Mouse (Mus musculus) midbrain, embryonic 11.5 days (tissue): ENCODE measurements around the gene Pnpla5. TPM values are rescaled to one million over a fixed set of nuclear protein-coding genes. Genes with fewer than 3 reads are reported as not detected.
"Not testable (repeated sequence)": the region's sequence is repeated elsewhere in the genome, so short reads cannot be mapped to it uniquely, and the experiment has no call there.

Source experiments
- ATAC-seq: fragments of 200-750 bp; cut with Nextera tagmentation; 2 replicates; pipeline ENCODE4 v1.8.0; 2017; ENCODE audit warnings: moderate TSS enrichment, moderate library complexity; ENCODE audit not compliant: low FRiP score
- DNase-seq: peaks from one replicate; pipeline ENCODE4 v3.0.0; 2015; ENCODE audit warnings: low spot score; ENCODE audit errors: missing footprints
- H3K27ac ChIP-seq: fragments of 300-500 bp; sonication (generic); 2 replicates; pipeline ENCODE4 v1.5.1; 2014; ENCODE audit warnings: low read depth, low read length
- H3K27me3 ChIP-seq: fragments of 300-500 bp; sonication (generic); 2 replicates; pipeline ENCODE4 v1.6.1; 2014; ENCODE audit warnings: mild to moderate bottlenecking, low read length, moderate library complexity, mixed read lengths; ENCODE audit not compliant: control insufficient read depth, insufficient read depth
- H3K36me3 ChIP-seq: fragments of 300-500 bp; sonication (generic); 2 replicates; pipeline ENCODE4 v1.6.1; 2014; ENCODE audit warnings: mild to moderate bottlenecking, low read length, moderate library complexity, mixed read lengths; ENCODE audit not compliant: control insufficient read depth, insufficient read depth
- H3K4me1 ChIP-seq: fragments of 300-500 bp; sonication (generic); 2 replicates; pipeline ENCODE4 v1.6.1; 2014; ENCODE audit warnings: low read length; ENCODE audit not compliant: control insufficient read depth, insufficient read depth
- H3K4me2 ChIP-seq: fragments of 300-500 bp; sonication (generic); 2 replicates; pipeline ENCODE4 v1.6.1; 2014; ENCODE audit warnings: mild to moderate bottlenecking, moderate library complexity
- H3K4me3 ChIP-seq: fragments of 300-500 bp; sonication (generic); 2 replicates; pipeline ENCODE4 v1.5.1; 2014; ENCODE audit warnings: low read depth, low read length
- H3K9ac ChIP-seq: fragments of 300-500 bp; sonication (generic); 2 replicates; pipeline ENCODE4 v1.6.1; 2014; ENCODE audit warnings: low read length
- H3K9me3 ChIP-seq: fragments of 300-500 bp; sonication (generic); 2 replicates; pipeline ENCODE4 v1.6.1; 2016; ENCODE audit warnings: low read length; ENCODE audit not compliant: control insufficient read depth
- WGBS: fragments of 180-500 bp; shearing (Covaris S2); extraction: QIAGEN DNeasy Blood & Tissue Kit; methylation state at CpG from one replicate; pipeline ENCODE4 v1.1.7; 2014; 5-methylcytosine and 5-hydroxymethylcytosine counted together
- polyA plus RNA-seq: library from polyadenylated mRNA; unstranded; fragments of >200 nt; fragmentation: Nextera tagmentation; extraction: Ambion mirVana; gene quantifications from 2 replicates; pipeline ENCODE4 v1.2.1, GENCODE M21; 2014

Pnpla5 gene
- 0.05 TPM in 1 of 2 replicates, not detected in the other for polyA plus RNA-seq

GRCm38 (mm10) chr15:84123075-84123474 lies at the start of gene Pnpla5:
TSS of gene Pnpla5 (minus strand) at chr15:84123175.
- ATAC-seq (no peak), DNase-seq (no peak)
- Histone ChIP-seq H3K9ac (no peak within 1 kb of the TSS), H3K27me3 (no peaks in the 10 kb centered on the region), H3K9me3 (no peaks in the 10 kb centered on the region), H3K4me1 (no peaks in the 10 kb centered on the region), H3K27ac (no peak within 1 kb of the TSS), H3K36me3 (no peaks in the 10 kb centered on the region), H3K4me2 (no peak within 1 kb of the TSS), H3K4me3 (no peak within 1 kb of the TSS)
- 72% methylated on average over 8 of the region's 8 CpGs for WGBS

- Histone ChIP-seq H3K36me3 (no peaks in the 10 kb centered on the region), H3K9me3 (no peaks in the 10 kb centered on the region), H3K27ac (no peak overlapping the region), H3K4me1 (peaks cover 17% of the 10 kb centered on the region), H3K9ac (no peak overlapping the region), H3K4me2 (no peak overlapping the region), H3K4me3 (no peak overlapping the region), H3K27me3 (no peaks in the 10 kb centered on the region)
- no peak for DNase-seq
- WGBS, result 85% methylated on average over 7 of the region's 7 CpGs
- no peak for ATAC-seq
These were observed 48.2 kb upstream of the Pnpla5 start for GRCm38 (mm10) chr15:84171166-84171565.

GRCm38 (mm10) chr15:84169511-84169910 lies 46.5 kb upstream of the Pnpla5 start:
- 54% methylated on average over 1 of the region's 1 CpGs for WGBS
- no peak for ATAC-seq

GRCm38 (mm10) chr15:84168170-84169161 lies 45.5 kb upstream of the Pnpla5 start:
- Histone ChIP-seq H3K36me3 (no peaks in the 10 kb centered on the region), H3K27ac (no peak overlapping the region; the same call in 1 of the 2 replicates), H3K9me3 (no peaks in the 10 kb centered on the region), H3K4me3 (peak overlapping the region; percentile 49), H3K9ac (peak overlapping the region; percentile 67), H3K27me3 (no peaks in the 10 kb centered on the region), H3K4me1 (peaks cover 17% of the 10 kb centered on the region), H3K4me2 (peak overlapping the region; percentile 97)
- 2% methylated on average over 28 of the region's 28 CpGs for WGBS
- DNase-seq, result peak; percentile 93
- peak; percentile 45 for ATAC-seq

More at GRCm38 (mm10) chr15:84169511-84169910, 46.5 kb upstream of the Pnpla5 start:
- no peak overlapping the region for H3K4me3 ChIP-seq
- H3K4me1 ChIP-seq, result peaks cover 17% of the 10 kb centered on the region
- no peak overlapping the region for H3K9ac ChIP-seq
- no peaks in the 10 kb centered on the region for H3K36me3 ChIP-seq
- H3K4me2 ChIP-seq, result no peak overlapping the region
- no peak for DNase-seq
- H3K27me3 ChIP-seq, result no peaks in the 10 kb centered on the region
- H3K9me3 ChIP-seq, result no peaks in the 10 kb centered on the region
- H3K27ac ChIP-seq, result no peak overlapping the region

- Histone ChIP-seq H3K4me2 (peak within 1 kb of the TSS; percentile 97), H3K27me3 (no peaks in the 10 kb centered on the region), H3K9ac (peak within 1 kb of the TSS; percentile 67), H3K4me3 (peak within 1 kb of the TSS; percentile 49), H3K27ac (peak within 1 kb of the TSS; percentile 44; the same call in 1 of the 2 replicates), H3K36me3 (no peaks in the 10 kb centered on the region), H3K9me3 (no peaks in the 10 kb centered on the region), H3K4me1 (peaks cover 17% of the 10 kb centered on the region)
- DNase-seq (peak; percentile 100), ATAC-seq (peak; percentile 97)
- WGBS, result under 1% methylated on average over 28 of the region's 28 CpGs
These were observed 44.6 kb upstream of the Pnpla5 start, which contains the start of gene Pnpla3 for GRCm38 (mm10) chr15:84167600-84167999. TSS of gene Pnpla3 (plus strand) at chr15:84167837.

GRCm38 (mm10) chr15:84166818-84167217 lies 43.8 kb upstream of the Pnpla5 start:
- Histone ChIP-seq H3K9me3 (no peaks in the 10 kb centered on the region), H3K9ac (no peak overlapping the region), H3K4me1 (peaks cover 17% of the 10 kb centered on the region), H3K4me3 (no peak overlapping the region), H3K4me2 (no peak overlapping the region), H3K27me3 (no peaks in the 10 kb centered on the region), H3K36me3 (no peaks in the 10 kb centered on the region), H3K27ac (no peak overlapping the region)
- 73% methylated on average over 6 of the region's 6 CpGs for WGBS
- ATAC-seq, result no peak
- peak; percentile 84 for DNase-seq

GRCm38 (mm10) chr15:84161871-84162270 lies 38.9 kb upstream of the Pnpla5 start:
- ATAC-seq, result no peak
- H3K36me3 ChIP-seq, result no peaks in the 10 kb centered on the region
- H3K9me3 ChIP-seq, result no peaks in the 10 kb centered on the region
- H3K4me1 ChIP-seq, result no peaks in the 10 kb centered on the region
- no peak overlapping the region for H3K9ac ChIP-seq
- 85% methylated on average over 6 of the region's 6 CpGs for whole genome bisulfite sequencing
- no peak overlapping the region for H3K27ac ChIP-seq
- no peaks in the 10 kb centered on the region for H3K27me3 ChIP-seq
- H3K4me3 ChIP-seq, result no peak overlapping the region
- H3K4me2 ChIP-seq, result no peak overlapping the region
- no peak for DNase-seq

- WGBS, result 89% methylated on average over 6 of the region's 6 CpGs
These were observed 34.6 kb upstream of the Pnpla5 start for GRCm38 (mm10) chr15:84157530-84157929.

GRCm38 (mm10) chr15:84156158-84156557 lies 33.2 kb upstream of the Pnpla5 start:
- Histone ChIP-seq H3K27ac (no peak overlapping the region), H3K4me3 (no peak overlapping the region), H3K27me3 (no peaks in the 10 kb centered on the region), H3K9me3 (no peaks in the 10 kb centered on the region), H3K9ac (no peak overlapping the region), H3K4me2 (no peak overlapping the region), H3K4me1 (no peaks in the 10 kb centered on the region), H3K36me3 (no peaks in the 10 kb centered on the region)
- no peak for ATAC-seq
- 93% methylated on average over 2 of the region's 2 CpGs for WGBS
- DNase-seq, result no peak

More at GRCm38 (mm10) chr15:84157530-84157929, 34.6 kb upstream of the Pnpla5 start:
- ATAC-seq, H3K4me3 ChIP-seq, H3K9me3 ChIP-seq, H3K4me2 ChIP-seq, DNase-seq, H3K9ac ChIP-seq, H3K4me1 ChIP-seq, H3K36me3 ChIP-seq, H3K27me3 ChIP-seq, H3K27ac ChIP-seq: not testable (repeated sequence)
